Mouse (Mus musculus): Measurements from ENCODE around the gene Ppp1r13b.
"Not testable (repeated sequence)": the region's sequence is repeated elsewhere in the genome, so short reads cannot be mapped to it uniquely, and the experiment has no call there.

GRCm38 (mm10) chr12:111945765-111946655 is 38.1 kb upstream of the Ppp1r13b start:
- TF ChIP-seq POLR2A, CTCF (IDR thresholded peaks at IDR 0.05; ENCODE audit: extremely low read depth, insufficient read depth, low read length): not testable (repeated sequence)
